Mouse (Mus musculus): ENCODE data around the gene Dnah1.

Gene Dnah1

DNA sequence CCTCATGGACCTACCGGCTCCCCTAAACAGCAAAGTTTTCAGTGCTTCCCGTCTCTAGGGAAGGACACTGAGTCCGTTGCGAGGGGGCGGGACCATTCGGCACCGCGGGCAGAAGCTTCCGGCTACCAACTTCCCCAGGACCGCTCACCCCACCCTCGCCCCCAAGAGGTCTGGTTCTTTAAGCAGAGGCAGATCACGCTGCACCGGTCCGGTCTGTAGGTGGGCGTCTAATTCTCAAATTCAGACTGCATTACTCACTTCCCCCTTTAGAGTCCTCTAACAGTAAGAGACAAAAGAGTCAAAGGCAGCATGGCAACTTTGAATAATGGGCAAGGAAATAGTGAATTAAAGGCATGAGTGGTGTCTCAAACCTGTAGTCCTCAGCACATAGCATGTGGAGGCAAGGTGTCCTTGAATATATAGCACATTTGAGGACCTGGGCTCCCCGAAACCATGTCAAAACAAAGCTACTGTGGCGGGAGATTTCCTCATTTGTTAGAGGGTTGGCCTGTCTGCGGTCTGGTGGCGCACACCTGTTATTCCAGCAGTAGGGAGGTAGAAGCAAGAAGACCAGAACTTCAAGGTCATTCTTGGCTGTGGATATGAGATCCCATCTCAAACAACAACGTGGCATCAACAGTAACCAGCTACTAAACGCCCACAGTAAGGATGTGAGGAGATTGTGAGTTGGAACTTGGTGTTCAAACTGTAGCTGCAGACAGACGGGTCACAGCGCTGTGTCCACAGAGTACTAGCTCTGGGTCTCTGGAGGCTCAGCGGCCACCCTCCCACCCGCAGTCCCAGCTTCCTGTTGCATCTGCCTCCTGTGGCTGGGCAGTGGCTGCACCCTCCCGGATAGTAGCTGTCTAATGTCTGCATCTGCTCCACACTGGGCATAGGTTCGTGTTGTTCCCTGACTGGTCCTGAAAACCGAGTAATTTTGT is at the start of gene Dnah1:
TSS of gene Dnah1 (minus strand) at position 48 of the 944 bp plus-strand sequence.
- peak; percentile 11 to 50 for DNase-seq

- DNase-seq, result no peak
Observed at GRCm38 (mm10) chr14:31369377-31369776, 45.7 kb upstream of the Dnah1 start.

DNA sequence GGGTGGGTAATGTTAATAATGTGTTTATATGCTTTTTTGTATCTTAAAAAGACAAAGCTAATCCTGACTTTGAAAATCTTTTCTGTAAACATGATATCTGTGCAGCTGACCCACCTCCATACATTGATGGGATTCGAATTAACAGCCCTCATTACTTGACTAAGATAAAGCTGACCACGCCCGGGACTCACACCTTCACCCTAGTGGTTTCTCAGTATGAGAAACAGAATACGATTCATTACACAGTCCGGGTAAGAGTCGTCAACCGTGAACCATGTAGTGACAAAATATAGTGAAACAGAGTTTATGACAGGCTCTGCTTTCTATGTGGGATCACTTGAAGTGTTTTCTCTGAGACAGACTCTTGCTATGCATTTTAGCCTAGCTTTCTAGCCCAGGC is 44.3 kb upstream of the Dnah1 start:
- no peak for DNase-seq

GRCm38 (mm10) chr14:31365350-31365749 is 41.7 kb upstream of the Dnah1 start:
- DNase-seq, result peak in 1 of 2 experiments; percentile 78

- DNase-seq, result no peak
Observed at GRCm38 (mm10) chr14:31364589-31364988, 40.9 kb upstream of the Dnah1 start.

GRCm38 (mm10) chr14:31362236-31362635 is 38.5 kb upstream of the Dnah1 start:
- DNase-seq, result no peak

- DNase-seq, result no peak
Observed at GRCm38 (mm10) chr14:31345367-31345766, 21.7 kb upstream of the Dnah1 start.

GRCm38 (mm10) chr14:31343241-31343640 is 19.5 kb upstream of the Dnah1 start:
- no peak for DNase-seq

GRCm38 (mm10) chr14:31337947-31338346 is 14.3 kb upstream of the Dnah1 start:
- no peak for DNase-seq

DNA sequence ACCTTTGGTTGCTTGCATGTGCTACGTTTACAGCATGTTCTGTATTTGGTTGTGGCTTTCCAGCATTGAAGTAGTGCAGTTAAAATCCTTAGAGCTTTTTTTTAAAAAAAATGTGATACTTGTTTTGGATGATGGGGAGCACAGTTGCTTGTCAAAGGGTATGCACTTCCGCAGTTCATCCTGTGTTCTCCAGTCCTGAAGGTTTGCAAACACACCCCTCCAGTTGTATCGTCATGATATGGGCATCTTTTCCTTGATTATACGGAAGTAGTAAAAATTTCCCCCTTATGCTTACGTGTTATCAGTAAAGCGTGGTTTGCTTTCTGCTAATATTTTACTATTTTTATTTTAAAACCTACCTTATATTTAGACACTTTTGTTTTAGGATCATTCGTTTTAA is 13.7 kb upstream of the Dnah1 start:
- DNase-seq, result no peak

DNA sequence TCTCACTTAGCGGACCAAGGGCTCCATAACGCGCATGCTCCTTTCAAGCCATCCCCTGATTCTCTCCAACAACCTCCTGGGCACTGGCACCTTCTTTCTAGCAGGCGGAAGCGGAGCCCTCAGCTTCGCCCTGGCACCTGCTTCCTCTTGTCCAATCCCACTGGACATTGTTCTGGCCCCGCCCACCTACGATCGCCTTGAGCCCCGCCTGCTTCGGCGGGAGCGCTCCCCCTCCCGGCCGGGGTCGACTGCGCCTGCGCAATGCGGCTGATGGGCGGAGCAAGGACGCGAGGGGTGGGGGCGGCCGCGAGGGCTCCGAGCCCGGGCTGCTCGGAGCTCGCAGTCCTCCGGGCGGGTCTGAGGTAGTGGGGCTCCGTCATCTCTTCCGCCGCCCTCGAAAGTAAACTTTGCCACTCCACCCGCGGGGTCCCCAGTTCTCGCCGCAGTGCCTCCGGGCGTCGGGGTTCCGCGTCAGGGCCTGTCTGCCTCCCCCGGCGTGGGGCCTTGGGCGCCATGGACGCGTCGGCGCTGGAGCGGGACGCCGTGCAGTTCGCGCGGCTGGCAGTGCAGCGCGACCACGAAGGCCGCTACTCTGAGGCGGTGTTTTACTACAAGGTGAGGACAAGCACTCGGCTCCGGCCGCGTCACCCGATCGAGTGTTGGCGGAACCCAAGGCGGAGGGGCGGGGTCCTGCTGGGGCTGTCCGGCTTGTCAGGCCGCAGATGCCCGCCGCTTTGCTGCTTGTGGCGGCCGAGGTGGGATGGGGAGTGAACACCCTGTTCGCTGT is 12.9 kb upstream of the Dnah1 start, which contains the start of gene Capn7:
TSS of gene Capn7 (plus strand) at position 270 of the 787 bp plus-strand sequence.
- DNase-seq, result peak; percentile 97 to 98

- no peak for DNase-seq
Observed at GRCm38 (mm10) chr14:31335765-31336164, 12.1 kb upstream of the Dnah1 start.

DNA sequence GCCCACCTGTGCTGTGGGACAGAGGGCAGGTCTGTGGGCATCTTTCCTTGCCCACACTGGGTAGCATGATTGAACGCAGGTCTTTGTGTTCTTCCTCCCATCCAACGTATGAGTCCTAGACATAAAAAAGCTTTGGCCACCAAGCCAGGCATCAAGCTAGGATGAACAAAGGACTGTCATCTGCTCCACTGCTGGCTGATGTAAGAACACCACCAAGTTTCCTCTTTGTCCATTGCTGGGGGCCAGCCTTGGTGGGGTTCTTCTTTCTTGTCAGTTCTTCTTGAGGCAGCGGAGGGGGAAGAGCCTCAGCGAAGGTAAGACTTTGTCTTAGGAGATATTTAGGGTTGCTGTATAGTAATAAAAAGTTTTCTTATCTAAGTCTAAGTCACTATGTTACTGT is 7.3 kb upstream of the Dnah1 start:
- no peak for DNase-seq

DNA sequence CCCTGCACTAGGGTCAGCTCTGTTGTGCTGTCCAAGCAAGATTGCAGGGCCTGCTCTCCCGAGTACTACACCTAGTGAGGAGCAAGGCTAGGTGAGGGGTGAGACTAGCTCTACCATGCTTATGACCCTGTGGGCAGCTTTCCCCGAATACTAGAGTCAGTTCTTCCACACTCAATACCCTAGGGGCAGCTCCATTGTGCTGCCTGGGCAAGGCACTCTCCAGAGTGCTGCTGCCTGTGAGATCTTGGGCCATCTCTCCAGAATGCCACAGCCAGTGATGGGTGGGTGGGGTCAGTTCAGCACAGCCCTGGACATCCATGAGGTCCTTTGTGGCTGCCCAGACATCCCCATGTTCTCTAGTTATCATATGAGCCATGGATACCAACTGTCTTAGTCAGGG is 6.0 kb upstream of the Dnah1 start:
- DNase-seq, result no peak

DNA sequence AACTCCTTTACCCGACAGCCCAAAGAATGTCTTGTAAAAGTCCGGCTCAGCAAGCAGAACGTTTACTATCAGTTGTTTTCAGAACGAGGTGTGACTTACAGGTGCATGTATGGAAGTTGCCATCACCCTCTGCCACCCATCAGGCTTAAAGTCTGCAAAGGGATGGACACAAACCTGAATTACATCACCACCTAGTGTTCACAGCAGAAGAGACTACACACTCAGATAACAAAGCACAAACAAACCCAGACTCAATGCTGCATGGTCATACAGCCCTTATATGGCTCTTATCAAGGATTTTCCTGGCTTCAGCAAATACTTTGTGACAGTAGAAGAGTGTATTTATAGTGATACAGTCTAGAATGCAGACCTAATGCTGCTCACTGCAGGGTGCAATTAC is 4.0 kb upstream of the Dnah1 start:
- no peak for DNase-seq

- DNase-seq, result no peak
Observed at GRCm38 (mm10) chr14:31327196-31327595, 3.5 kb upstream of the Dnah1 start.

GRCm38 (mm10) chr14:31326770-31327169 is 3.1 kb upstream of the Dnah1 start:
- no peak for DNase-seq

DNA sequence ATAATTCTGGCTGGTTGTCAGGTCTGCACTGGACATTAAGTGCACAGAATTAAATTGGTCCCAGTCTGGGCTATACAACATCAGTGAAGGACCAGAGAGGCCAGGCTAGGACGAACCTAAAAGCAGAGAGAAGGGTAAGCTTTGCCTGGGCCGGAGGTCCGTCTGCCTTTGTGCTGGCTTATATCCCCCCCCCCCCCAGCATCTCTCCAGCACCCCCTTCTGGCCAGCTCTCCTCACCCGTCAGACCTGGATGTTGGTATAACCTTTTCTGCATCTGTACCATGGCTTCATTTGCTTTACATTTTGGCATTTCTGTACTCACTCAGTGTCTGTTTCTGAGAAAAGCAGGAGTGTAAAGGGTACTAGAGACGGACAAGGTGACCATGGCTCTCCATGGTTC is 1.9 kb upstream of the Dnah1 start:
- no peak for DNase-seq

DNA sequence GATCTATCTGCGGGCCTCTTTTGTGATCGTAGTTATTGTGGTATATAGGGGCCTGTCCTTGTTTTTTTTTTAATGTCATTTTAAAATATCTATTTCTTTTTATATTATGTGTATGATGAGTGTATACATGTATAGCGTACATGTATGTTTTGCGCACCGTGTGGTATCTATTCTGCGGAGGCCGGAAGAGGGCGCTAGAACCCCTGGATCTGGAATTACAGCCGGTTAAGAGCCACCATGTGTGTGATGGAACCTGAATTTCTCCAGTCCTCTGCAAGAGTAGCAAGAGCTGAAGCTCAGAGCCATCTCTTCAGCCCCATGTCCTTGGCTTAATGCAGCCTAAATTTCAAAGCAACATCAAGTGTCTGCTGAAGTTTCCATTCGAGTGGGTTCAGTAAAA is 1.2 kb upstream of the Dnah1 start:
- no peak for DNase-seq

GRCm38 (mm10) chr14:31323189-31323588 is 507 bp downstream of the Dnah1 start:
- peak; percentile 15 to 24 for DNase-seq

GRCm38 (mm10) chr14:31322191-31322590 is 1.5 kb downstream of the Dnah1 start:
- DNase-seq, result no peak

GRCm38 (mm10) chr14:31321181-31321580 is 2.5 kb downstream of the Dnah1 start:
- no peak for DNase-seq

DNA sequence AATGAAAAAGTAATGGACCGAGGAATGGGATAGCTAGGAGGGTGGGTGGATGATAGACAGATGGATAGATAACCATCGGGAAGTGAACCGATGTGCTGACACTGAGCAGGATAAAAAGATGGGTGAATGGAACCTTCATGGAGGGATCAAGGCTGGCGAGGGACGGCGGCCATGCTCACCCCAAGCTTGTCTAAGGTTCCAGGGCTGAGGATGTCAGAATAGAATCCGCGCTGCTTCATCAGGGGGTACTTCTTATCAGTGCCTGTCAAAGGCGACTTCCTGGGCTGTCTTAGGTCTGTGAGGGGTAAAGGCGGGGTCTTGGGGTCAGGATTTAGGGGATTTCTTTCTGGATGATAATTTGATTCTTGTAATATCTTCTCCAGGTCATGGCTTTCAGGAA is 4.2 kb downstream of the Dnah1 start:
- no peak for DNase-seq

- DNase-seq, result no peak
Observed at GRCm38 (mm10) chr14:31317754-31318153, 5.9 kb downstream of the Dnah1 start.

Measured in kidney, adult 8-10 months (tissue).